Mouse (Mus musculus): ENCODE measurements around the gene Cbl. TPM values are rescaled to one million over a fixed set of nuclear protein-coding genes. Genes with fewer than 3 reads are reported as not detected.

Cbl gene
- polyA plus RNA-seq, 1 experiment from 2014 or later, result 12.0 TPM

- 81% methylated on average over 14 of the region's 14 CpGs for WGBS
- H3K4me1 ChIP-seq (replicated peaks; ENCODE audit: control insufficient read depth, insufficient read depth, low read length), result no peaks in the 10 kb centered on the region
These were observed 27.5 kb upstream of the Cbl start for GRCm38 (mm10) chr9:44261388-44261787.

GRCm38 (mm10) chr9:44259014-44259413, 25.2 kb upstream of the Cbl start:
- no peak overlapping the region for H3K27ac ChIP-seq (ENCODE audit: low read depth, low read length)
- H3K4me3 ChIP-seq (ENCODE audit: low read depth, low read length), result no peak overlapping the region

More at GRCm38 (mm10) chr9:44261388-44261787, 27.5 kb upstream of the Cbl start:
- no peaks in the 10 kb centered on the region for H3K9me3 ChIP-seq (ENCODE audit: control insufficient read depth, low read length)
- DNase-seq (ENCODE audit: low spot score) (no peak), ATAC-seq (replicated peaks; ENCODE audit: low FRiP score) (no peak)
- H3K27me3 ChIP-seq (replicated peaks; ENCODE audit: control insufficient read depth, insufficient read depth, low read length), result no peaks in the 10 kb centered on the region
- H3K9ac ChIP-seq (ENCODE audit: low read depth, low read length), result no peak overlapping the region
- no peaks in the 10 kb centered on the region; the same call in 1 of the 2 replicates for H3K36me3 ChIP-seq (ENCODE audit: control insufficient read depth, insufficient read depth, low read length)
- H3K4me2 ChIP-seq, result no peak overlapping the region
- H3K4me3 ChIP-seq (ENCODE audit: low read depth, low read length), result no peak overlapping the region
- no peak overlapping the region for H3K27ac ChIP-seq (ENCODE audit: low read depth, low read length)

DNA sequence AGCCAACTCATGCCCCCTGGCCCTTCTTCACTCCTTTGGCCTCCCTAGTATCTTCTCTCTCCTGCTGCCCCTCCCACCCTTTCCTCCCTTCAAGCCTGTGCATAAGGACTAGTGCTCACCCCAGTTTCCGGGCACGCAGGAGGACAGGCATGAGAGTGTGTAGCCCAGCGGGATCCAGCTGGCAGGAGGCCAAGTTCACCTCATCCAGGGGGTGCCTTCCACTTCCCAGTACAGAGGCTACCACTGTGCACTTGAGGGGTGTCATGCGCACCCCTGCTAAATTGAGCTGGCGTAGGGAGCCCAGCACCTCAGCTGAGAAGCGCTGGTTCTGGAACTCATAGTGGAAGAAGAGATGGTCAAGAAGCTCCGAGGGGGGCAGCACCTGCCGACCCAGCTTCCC, 22.4 kb upstream of the Cbl start:
- H3K27me3 ChIP-seq (replicated peaks; ENCODE audit: control insufficient read depth, insufficient read depth, low read length), result no peaks in the 10 kb centered on the region
- H3K4me3 ChIP-seq (ENCODE audit: low read depth, low read length), result no peak overlapping the region
- no peak for ATAC-seq (replicated peaks; ENCODE audit: low FRiP score)
- peaks cover 3% of the 10 kb centered on the region; the same call in 1 of the 2 replicates for H3K4me1 ChIP-seq (replicated peaks; ENCODE audit: control insufficient read depth, insufficient read depth, low read length)
- no peaks in the 10 kb centered on the region for H3K9me3 ChIP-seq (ENCODE audit: control insufficient read depth, low read length)
- no peak overlapping the region for H3K4me2 ChIP-seq
- H3K36me3 ChIP-seq (ENCODE audit: control insufficient read depth, insufficient read depth, low read length), result no peaks in the 10 kb centered on the region
- H3K27ac ChIP-seq (ENCODE audit: low read depth, low read length), result no peak overlapping the region
- H3K9ac ChIP-seq (ENCODE audit: low read depth, low read length), result no peak overlapping the region
- no peak for DNase-seq (ENCODE audit: low spot score)
- WGBS, result 88% methylated on average over 8 of the region's 8 CpGs

More at GRCm38 (mm10) chr9:44259014-44259413, 25.2 kb upstream of the Cbl start:
- H3K4me2 ChIP-seq, result no peak overlapping the region
- ATAC-seq (replicated peaks; ENCODE audit: low FRiP score), result no peak
- H3K27me3 ChIP-seq (replicated peaks; ENCODE audit: control insufficient read depth, insufficient read depth, low read length), result no peaks in the 10 kb centered on the region
- no peaks in the 10 kb centered on the region; the same call in 1 of the 2 replicates for H3K36me3 ChIP-seq (ENCODE audit: control insufficient read depth, insufficient read depth, low read length)
- WGBS, result 63% methylated on average over 10 of the region's 10 CpGs
- H3K9ac ChIP-seq (ENCODE audit: low read depth, low read length), result no peak overlapping the region
- no peaks in the 10 kb centered on the region for H3K9me3 ChIP-seq (ENCODE audit: control insufficient read depth, low read length)
- DNase-seq (ENCODE audit: low spot score), result no peak
- H3K4me1 ChIP-seq (replicated peaks; ENCODE audit: control insufficient read depth, insufficient read depth, low read length), result peaks cover 3% of the 10 kb centered on the region; the same call in 1 of the 2 replicates

DNA sequence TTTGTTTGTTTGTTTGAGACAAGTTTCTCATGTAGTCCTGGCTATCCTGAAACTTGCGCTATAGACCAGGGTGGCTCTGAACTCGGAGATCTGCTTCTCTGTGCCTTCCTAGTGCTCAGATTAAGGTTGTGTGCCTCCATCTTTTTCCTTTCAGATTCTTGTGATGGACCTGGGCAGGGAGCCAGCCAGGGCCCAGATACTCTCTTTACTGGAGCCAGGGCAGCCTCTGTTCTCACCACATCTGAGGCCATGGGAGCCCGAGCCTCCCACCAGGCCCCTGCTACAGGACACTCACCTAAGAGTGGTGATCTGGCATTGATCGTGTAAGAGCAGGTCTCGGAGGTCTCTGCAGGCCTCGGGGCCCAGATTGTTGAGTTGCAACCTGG, 21.3 kb upstream of the Cbl start:
- 75% methylated on average over 6 of the region's 6 CpGs for WGBS
- no peak overlapping the region for H3K27ac ChIP-seq (ENCODE audit: low read depth, low read length)
- no peaks in the 10 kb centered on the region for H3K9me3 ChIP-seq (ENCODE audit: control insufficient read depth, low read length)
- DNase-seq (ENCODE audit: low spot score) (no peak), ATAC-seq (replicated peaks; ENCODE audit: low FRiP score) (no peak)
- no peak overlapping the region for H3K4me2 ChIP-seq
- H3K36me3 ChIP-seq (ENCODE audit: control insufficient read depth, insufficient read depth, low read length), result no peaks in the 10 kb centered on the region
- peaks cover 7% of the 10 kb centered on the region; the same call in 1 of the 2 replicates for H3K4me1 ChIP-seq (replicated peaks; ENCODE audit: control insufficient read depth, insufficient read depth, low read length)
- no peak overlapping the region for H3K9ac ChIP-seq (ENCODE audit: low read depth, low read length)
- H3K27me3 ChIP-seq (replicated peaks; ENCODE audit: control insufficient read depth, insufficient read depth, low read length), result no peaks in the 10 kb centered on the region
- H3K4me3 ChIP-seq (ENCODE audit: low read depth, low read length), result no peak overlapping the region

- ATAC-seq (replicated peaks; ENCODE audit: low FRiP score) (no peak), DNase-seq (ENCODE audit: low spot score) (no peak)
- 30% methylated on average over 5 of the region's 5 CpGs for whole genome bisulfite sequencing
These were observed 20.8 kb upstream of the Cbl start for GRCm38 (mm10) chr9:44254508-44255135.

DNA sequence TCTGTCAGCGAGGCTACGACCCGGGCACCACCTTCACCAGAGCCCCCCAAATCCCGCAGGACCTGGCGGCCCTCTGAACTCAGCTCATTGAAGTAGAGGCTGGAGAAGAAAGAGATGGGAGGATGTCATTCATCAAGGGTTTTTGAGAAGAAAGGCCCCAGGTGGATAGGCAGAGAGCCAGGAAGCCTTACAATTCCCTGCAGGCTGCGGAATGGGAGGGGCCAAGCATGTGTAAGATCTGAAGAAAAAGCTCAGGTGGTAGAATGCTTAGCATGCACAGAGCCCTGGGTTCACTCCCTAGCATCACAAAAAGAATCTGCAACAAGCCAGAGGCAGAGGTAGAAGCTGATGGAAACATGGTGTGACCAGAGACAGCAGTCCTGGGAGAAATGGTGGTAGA, 19.6 kb upstream of the Cbl start:
- Histone ChIP-seq H3K27ac (ENCODE audit: low read depth, low read length) (no peak overlapping the region), H3K27me3 (replicated peaks; ENCODE audit: control insufficient read depth, insufficient read depth, low read length) (no peaks in the 10 kb centered on the region), H3K4me3 (ENCODE audit: low read depth, low read length) (no peak overlapping the region), H3K9ac (ENCODE audit: low read depth, low read length) (no peak overlapping the region), H3K4me2 (no peak overlapping the region), H3K36me3 (ENCODE audit: control insufficient read depth, insufficient read depth, low read length) (no peaks in the 10 kb centered on the region), H3K4me1 (replicated peaks; ENCODE audit: control insufficient read depth, insufficient read depth, low read length) (peaks cover 16% of the 10 kb centered on the region), H3K9me3 (ENCODE audit: control insufficient read depth, low read length) (no peaks in the 10 kb centered on the region)
- ATAC-seq (replicated peaks; ENCODE audit: low FRiP score) (no peak), DNase-seq (ENCODE audit: low spot score) (no peak)
- WGBS, result 87% methylated on average over 6 of the region's 6 CpGs

More at GRCm38 (mm10) chr9:44254508-44255135, 20.8 kb upstream of the Cbl start:
- H3K9ac ChIP-seq (ENCODE audit: low read depth, low read length), result no peak overlapping the region
- no peaks in the 10 kb centered on the region for H3K36me3 ChIP-seq (ENCODE audit: control insufficient read depth, insufficient read depth, low read length)
- H3K9me3 ChIP-seq (ENCODE audit: control insufficient read depth, low read length), result no peaks in the 10 kb centered on the region
- no peak overlapping the region for H3K4me2 ChIP-seq
- H3K27me3 ChIP-seq (replicated peaks; ENCODE audit: control insufficient read depth, insufficient read depth, low read length), result no peaks in the 10 kb centered on the region
- no peak overlapping the region for H3K27ac ChIP-seq (ENCODE audit: low read depth, low read length)
- peaks cover 11% of the 10 kb centered on the region for H3K4me1 ChIP-seq (replicated peaks; ENCODE audit: control insufficient read depth, insufficient read depth, low read length)
- no peak overlapping the region for H3K4me3 ChIP-seq (ENCODE audit: low read depth, low read length)

DNA sequence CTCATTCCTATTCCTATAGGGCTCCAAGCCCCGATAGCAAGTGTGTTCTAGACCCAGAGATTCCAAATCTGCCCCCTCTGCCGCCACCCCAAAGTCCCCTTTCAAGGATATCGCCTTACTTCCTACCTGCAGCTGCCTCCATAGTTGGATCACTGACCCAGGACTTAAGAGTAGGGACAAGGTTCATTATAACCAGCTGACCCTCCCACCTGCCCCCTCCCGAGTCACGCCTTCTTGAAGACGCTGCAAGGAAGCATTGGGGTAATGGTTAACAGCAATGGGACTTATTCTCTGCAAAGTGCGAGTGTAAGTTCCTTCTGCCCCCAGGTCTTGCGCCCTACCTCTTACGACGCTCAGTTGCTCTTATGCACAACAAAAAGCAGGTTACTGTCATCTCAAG, 17.5 kb upstream of the Cbl start, which contains the start of gene Pdzd3:
TSS of gene Pdzd3 (minus strand) at position 158 of the 400 bp plus-strand sequence.
- no peak for ATAC-seq (replicated peaks; ENCODE audit: low FRiP score)
- no peak within 1 kb of the TSS for H3K27ac ChIP-seq (ENCODE audit: low read depth, low read length)

DNA sequence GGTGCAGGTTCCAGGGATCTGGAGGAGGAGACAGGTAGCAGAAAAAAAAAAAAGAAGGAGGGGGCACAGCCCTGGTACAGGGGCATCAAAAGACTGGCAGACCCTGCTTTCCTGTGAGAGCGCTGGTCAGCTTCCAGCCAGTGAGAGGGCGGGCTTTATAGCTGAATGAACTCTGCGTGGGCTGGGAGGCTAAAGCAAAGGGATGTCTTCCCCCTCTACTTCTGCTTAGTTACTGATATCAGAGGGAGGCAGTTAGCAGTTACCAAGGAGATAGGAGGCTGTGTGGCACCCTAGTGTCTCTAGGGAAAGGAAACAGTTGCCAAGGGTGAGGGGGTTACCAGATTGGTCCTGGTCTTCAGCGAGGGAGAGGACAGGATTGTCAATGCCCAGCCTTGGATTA, 16.6 kb upstream of the Cbl start:
- no peak overlapping the region for H3K9ac ChIP-seq (ENCODE audit: low read depth, low read length)
- 26% methylated on average over 4 of the region's 4 CpGs for WGBS
- H3K27me3 ChIP-seq (replicated peaks; ENCODE audit: control insufficient read depth, insufficient read depth, low read length), result no peaks in the 10 kb centered on the region
- peaks cover 16% of the 10 kb centered on the region for H3K4me1 ChIP-seq (replicated peaks; ENCODE audit: control insufficient read depth, insufficient read depth, low read length)
- no peak overlapping the region for H3K4me2 ChIP-seq
- no peak overlapping the region for H3K4me3 ChIP-seq (ENCODE audit: low read depth, low read length)
- no peak overlapping the region for H3K27ac ChIP-seq (ENCODE audit: low read depth, low read length)
- no peak for DNase-seq (ENCODE audit: low spot score)
- ATAC-seq (replicated peaks; ENCODE audit: low FRiP score), result no peak
- no peaks in the 10 kb centered on the region for H3K9me3 ChIP-seq (ENCODE audit: control insufficient read depth, low read length)
- H3K36me3 ChIP-seq (ENCODE audit: control insufficient read depth, insufficient read depth, low read length), result no peaks in the 10 kb centered on the region

More for the DNA sequence above, 17.5 kb upstream of the Cbl start, which contains the start of gene Pdzd3:
- no peak for DNase-seq (ENCODE audit: low spot score)
- Histone ChIP-seq H3K9me3 (ENCODE audit: control insufficient read depth, low read length) (no peaks in the 10 kb centered on the region), H3K9ac (ENCODE audit: low read depth, low read length) (no peak within 1 kb of the TSS), H3K27me3 (replicated peaks; ENCODE audit: control insufficient read depth, insufficient read depth, low read length) (no peaks in the 10 kb centered on the region), H3K4me2 (no peak within 1 kb of the TSS), H3K4me1 (replicated peaks; ENCODE audit: control insufficient read depth, insufficient read depth, low read length) (peaks cover 16% of the 10 kb centered on the region), H3K4me3 (ENCODE audit: low read depth, low read length) (no peak within 1 kb of the TSS), H3K36me3 (ENCODE audit: control insufficient read depth, insufficient read depth, low read length) (no peaks in the 10 kb centered on the region)
- 77% methylated on average over 10 of the region's 10 CpGs for WGBS
